Mouse (Mus musculus): ENCODE measurements around the gene Aak1. TPM values are rescaled to one million over a fixed set of nuclear protein-coding genes. Genes with fewer than 3 reads are reported as not detected.
"Not testable (repeated sequence)": the region's sequence is repeated elsewhere in the genome, so short reads cannot be mapped to it uniquely, and the experiment has no call there.

Aak1 gene
- polyA plus RNA-seq, 1 experiment from 2014 or later: 2.2 TPM

DNA sequence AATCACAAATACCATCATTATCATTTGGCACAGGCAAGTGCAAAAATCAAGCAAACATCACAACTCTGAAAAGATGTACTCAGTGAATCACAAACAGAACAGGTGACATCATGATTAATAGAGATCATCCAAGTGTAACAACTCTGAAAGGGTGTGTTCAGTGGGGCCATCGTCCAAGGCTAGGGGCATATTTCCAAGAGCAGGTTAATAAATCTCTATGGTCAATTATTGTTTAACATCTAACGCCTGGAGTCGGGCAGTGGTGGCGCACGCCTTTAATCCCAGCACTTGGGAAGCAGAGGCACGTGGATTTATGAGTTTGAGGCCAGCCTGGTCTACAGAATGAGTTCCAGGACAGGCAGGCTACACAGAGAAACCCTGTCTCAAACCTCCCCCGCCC is 182.0 kb downstream of the Aak1 start:
- peak overlapping the region; percentile 78; the same call in 1 of the 2 replicates for H3K27ac ChIP-seq (ENCODE audit: low read depth)
- DNase-seq (peak; percentile 42), ATAC-seq (peak; percentile 87)
- H3K9me3 ChIP-seq (ENCODE audit: low read length); H3K4me2 ChIP-seq (ENCODE audit: low read depth, low read length); H3K9ac ChIP-seq (replicated peaks); H3K4me1 ChIP-seq (ENCODE audit: insufficient read depth); H3K36me3 ChIP-seq (replicated peaks; ENCODE audit: insufficient read depth, low read length); H3K27me3 ChIP-seq (ENCODE audit: insufficient read depth, low read length); H3K4me3 ChIP-seq (ENCODE audit: low read depth, low read length): not testable (repeated sequence)
- peak; percentile 63 for TF ChIP-seq EP300 (IDR thresholded peaks at IDR 0.05; ENCODE audit: low read depth)
- WGBS (ENCODE audit: insufficient replicate concordance): 56% methylated on average over 7 of the region's 7 CpGs

DNA sequence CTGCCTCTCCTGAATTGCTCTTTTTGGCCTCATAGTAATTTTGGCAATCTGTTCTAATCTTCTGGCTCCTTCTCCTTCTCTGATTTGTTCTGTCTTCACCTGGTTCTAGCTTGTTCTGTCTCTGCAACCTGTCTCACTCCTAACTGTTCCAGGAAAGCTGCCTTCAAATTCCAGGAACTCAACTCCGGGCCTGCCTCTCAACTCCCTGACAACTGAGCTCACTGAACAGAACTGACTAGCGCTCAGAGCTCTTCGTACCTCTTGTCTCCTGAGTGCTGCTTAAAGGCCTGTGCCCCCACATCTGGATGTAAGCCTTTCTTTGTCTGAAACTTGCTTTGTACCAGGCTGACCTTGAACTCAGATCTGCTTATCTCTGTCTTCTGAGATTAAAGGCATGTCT is 183.1 kb downstream of the Aak1 start:
- ATAC-seq (no peak), DNase-seq (no peak)
- H3K4me1 ChIP-seq (ENCODE audit: insufficient read depth): 0 out of 2 replicates have a peak, but pooled peaks cover 4% of the 10 kb centered on the region
- H3K4me2 ChIP-seq (ENCODE audit: low read depth, low read length): no peak overlapping the region
- no peak overlapping the region for H3K27ac ChIP-seq (ENCODE audit: low read depth)
- WGBS (ENCODE audit: insufficient replicate concordance): 81% methylated on average over 3 of the region's 3 CpGs
- no peaks in the 10 kb centered on the region for H3K27me3 ChIP-seq (ENCODE audit: insufficient read depth, low read length)
- no peak overlapping the region for H3K9ac ChIP-seq (replicated peaks)
- TF ChIP-seq CTCF (IDR thresholded peaks at IDR 0.05; ENCODE audit: low read depth) (no peak), EP300 (IDR thresholded peaks at IDR 0.05; ENCODE audit: low read depth) (no peak)
- H3K9me3 ChIP-seq (ENCODE audit: low read length): peaks cover 4% of the 10 kb centered on the region; the same call in 1 of the 2 replicates
- H3K36me3 ChIP-seq (replicated peaks; ENCODE audit: insufficient read depth, low read length): no peaks in the 10 kb centered on the region; the same call in 1 of the 2 replicates
- no peak overlapping the region for H3K4me3 ChIP-seq (ENCODE audit: low read depth, low read length)

DNA sequence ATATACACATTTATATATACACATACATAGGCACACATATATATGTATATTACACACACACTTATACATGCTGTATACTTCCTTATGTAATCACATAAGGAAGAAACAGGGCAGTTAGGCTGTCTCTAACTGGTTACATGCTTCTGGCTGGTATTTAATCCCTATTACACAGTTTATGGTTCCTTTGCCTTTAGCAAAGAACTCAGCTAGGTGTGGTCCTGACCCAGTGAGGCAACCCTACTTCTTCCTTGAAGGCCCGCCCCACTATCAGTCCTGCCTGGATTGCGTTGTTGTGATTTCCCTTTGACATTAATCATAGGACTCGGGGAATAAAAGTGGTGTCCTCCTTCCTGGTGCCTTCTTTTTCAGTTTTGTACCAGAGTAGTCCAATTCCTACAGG is 185.1 kb downstream of the Aak1 start:
- no peak for ATAC-seq
- H3K4me1 ChIP-seq (ENCODE audit: insufficient read depth): 0 out of 2 replicates have a peak, but pooled peaks cover 4% of the 10 kb centered on the region
- H3K36me3 ChIP-seq (replicated peaks; ENCODE audit: insufficient read depth, low read length): no peaks in the 10 kb centered on the region; the same call in 1 of the 2 replicates
- DNase-seq: no peak
- no peak for TF ChIP-seq EP300 (IDR thresholded peaks at IDR 0.05; ENCODE audit: low read depth)
- TF ChIP-seq CTCF (IDR thresholded peaks at IDR 0.05; ENCODE audit: low read depth): no peak
- no peak overlapping the region for H3K27ac ChIP-seq (ENCODE audit: low read depth)
- H3K9me3 ChIP-seq (ENCODE audit: low read length): peaks cover 4% of the 10 kb centered on the region; the same call in 1 of the 2 replicates
- 71% methylated on average over 3 of the region's 3 CpGs for WGBS (ENCODE audit: insufficient replicate concordance)
- H3K4me2 ChIP-seq (ENCODE audit: low read depth, low read length): no peak overlapping the region
- no peak overlapping the region for H3K4me3 ChIP-seq (ENCODE audit: low read depth, low read length)
- no peak overlapping the region for H3K9ac ChIP-seq (replicated peaks)
- no peaks in the 10 kb centered on the region for H3K27me3 ChIP-seq (ENCODE audit: insufficient read depth, low read length)

DNA sequence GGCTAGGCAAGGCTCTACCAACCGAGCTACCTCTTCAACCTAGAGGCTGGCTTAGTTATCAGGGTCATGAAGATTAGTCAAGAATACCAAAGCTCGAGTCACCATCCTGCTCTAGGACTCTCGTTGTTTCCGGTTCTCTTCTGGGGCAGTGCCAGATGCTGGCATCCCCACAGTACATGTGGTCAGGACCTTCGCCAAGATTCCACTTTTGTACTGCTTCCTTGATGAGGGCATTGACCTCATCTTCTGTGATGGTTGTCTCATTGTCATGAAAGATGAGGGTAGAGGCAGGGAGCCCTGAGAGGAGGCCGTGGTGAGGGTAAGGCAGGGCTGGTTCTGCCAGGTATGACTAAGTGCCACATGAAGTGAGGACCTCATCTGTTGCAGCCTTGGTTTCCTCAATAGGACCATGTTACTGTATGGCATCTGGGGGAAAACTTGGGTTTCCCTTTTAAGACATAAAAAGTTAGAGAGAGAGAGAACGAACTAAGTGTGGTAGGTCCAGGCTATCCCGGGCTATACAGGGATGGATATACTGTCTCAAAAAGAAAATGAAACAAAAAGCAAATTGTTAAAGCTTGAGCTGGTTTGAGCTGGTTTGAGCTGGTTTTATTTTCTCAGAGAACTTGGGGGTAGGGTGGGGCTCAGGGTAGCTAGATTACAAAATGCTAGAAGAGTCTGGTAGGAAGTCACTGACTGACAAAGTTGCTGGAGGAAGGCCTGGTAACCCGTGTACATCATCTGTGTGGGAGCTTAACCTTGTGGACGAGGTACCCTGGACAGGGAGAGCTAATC is 188.7 kb downstream of the Aak1 start:
- DNase-seq (no peak), ATAC-seq (no peak)
- no peak overlapping the region for H3K9ac ChIP-seq (replicated peaks)
- H3K9me3 ChIP-seq (ENCODE audit: low read length): peaks cover 4% of the 10 kb centered on the region; the same call in 1 of the 2 replicates
- no peaks in the 10 kb centered on the region for H3K36me3 ChIP-seq (replicated peaks; ENCODE audit: insufficient read depth, low read length)
- H3K4me2 ChIP-seq (ENCODE audit: low read depth, low read length): no peak overlapping the region
- WGBS (ENCODE audit: insufficient replicate concordance): 77% methylated on average over 10 of the region's 10 CpGs
- no peak overlapping the region for H3K27ac ChIP-seq (ENCODE audit: low read depth)
- TF ChIP-seq EP300 (IDR thresholded peaks at IDR 0.05; ENCODE audit: low read depth) (no peak), CTCF (IDR thresholded peaks at IDR 0.05; ENCODE audit: low read depth) (no peak)
- peaks cover 5% of the 10 kb centered on the region for H3K4me1 ChIP-seq (ENCODE audit: insufficient read depth)
- H3K27me3 ChIP-seq (ENCODE audit: insufficient read depth, low read length): no peaks in the 10 kb centered on the region
- H3K4me3 ChIP-seq (ENCODE audit: low read depth, low read length): no peak overlapping the region

DNA sequence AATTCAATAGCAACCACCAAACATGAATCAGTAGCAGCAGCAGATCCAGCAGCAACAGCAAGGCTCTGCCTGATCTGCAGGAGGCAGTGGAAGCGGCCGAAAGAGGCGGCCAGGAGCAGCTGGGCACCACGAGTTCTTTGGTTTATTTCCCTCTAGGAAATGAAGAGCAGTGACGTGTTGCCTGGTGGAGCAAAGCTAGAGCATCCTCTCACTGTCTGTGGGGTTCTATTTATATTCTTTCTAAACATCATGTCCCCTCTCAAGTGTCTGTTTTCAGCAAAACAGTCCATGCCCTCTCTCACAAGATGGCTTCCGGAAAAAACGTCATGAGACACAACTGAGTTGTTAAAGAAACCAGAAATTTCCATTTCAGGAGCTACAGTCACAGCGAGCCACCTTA is 189.8 kb downstream of the Aak1 start:
- H3K9ac ChIP-seq (replicated peaks): no peak overlapping the region
- H3K4me3 ChIP-seq (ENCODE audit: low read depth, low read length): no peak overlapping the region
- no peaks in the 10 kb centered on the region for H3K27me3 ChIP-seq (ENCODE audit: insufficient read depth, low read length)
- H3K36me3 ChIP-seq (replicated peaks; ENCODE audit: insufficient read depth, low read length): no peaks in the 10 kb centered on the region
- peaks cover 15% of the 10 kb centered on the region for H3K4me1 ChIP-seq (ENCODE audit: insufficient read depth)
- no peak for DNase-seq
- TF ChIP-seq CTCF (IDR thresholded peaks at IDR 0.05; ENCODE audit: low read depth) (no peak), EP300 (IDR thresholded peaks at IDR 0.05; ENCODE audit: low read depth) (no peak)
- 82% methylated on average over 8 of the region's 8 CpGs for WGBS (ENCODE audit: insufficient replicate concordance)
- no peak overlapping the region for H3K27ac ChIP-seq (ENCODE audit: low read depth)
- H3K9me3 ChIP-seq (ENCODE audit: low read length): peaks cover 4% of the 10 kb centered on the region; the same call in 1 of the 2 replicates
- ATAC-seq: no peak
- no peak overlapping the region for H3K4me2 ChIP-seq (ENCODE audit: low read depth, low read length)

DNA sequence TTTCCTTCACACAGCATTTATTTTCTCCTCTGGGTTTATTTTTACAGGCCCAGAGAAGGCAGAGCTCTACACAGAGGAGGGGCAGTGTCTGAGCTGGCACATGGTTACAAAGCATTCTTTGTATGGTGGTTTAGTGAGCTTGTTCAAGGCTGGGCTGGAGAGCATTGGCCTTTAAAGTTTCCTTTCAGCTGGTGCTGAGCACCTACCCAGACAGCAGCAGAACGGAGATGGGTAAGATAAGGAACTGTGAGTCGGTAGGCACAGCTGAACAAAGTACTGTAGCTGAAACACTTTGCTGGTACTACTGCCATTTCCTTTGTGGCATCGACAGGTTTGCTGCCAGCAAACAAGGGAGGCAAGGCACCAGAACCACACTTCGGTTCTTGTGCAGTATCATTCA is 191.7 kb downstream of the Aak1 start:
- TF ChIP-seq CTCF (IDR thresholded peaks at IDR 0.05; ENCODE audit: low read depth) (no peak), EP300 (IDR thresholded peaks at IDR 0.05; ENCODE audit: low read depth) (no peak)
- peak overlapping the region; percentile 14; the same call in 1 of the 2 replicates for H3K4me2 ChIP-seq (ENCODE audit: low read depth, low read length)
- H3K36me3 ChIP-seq (replicated peaks; ENCODE audit: insufficient read depth, low read length): no peaks in the 10 kb centered on the region
- no peak overlapping the region for H3K9ac ChIP-seq (replicated peaks)
- no peak for ATAC-seq
- no peak overlapping the region for H3K4me3 ChIP-seq (ENCODE audit: low read depth, low read length)
- H3K9me3 ChIP-seq (ENCODE audit: low read length): peaks cover 4% of the 10 kb centered on the region; the same call in 1 of the 2 replicates
- no peak for DNase-seq
- H3K27me3 ChIP-seq (ENCODE audit: insufficient read depth, low read length): no peaks in the 10 kb centered on the region
- H3K27ac ChIP-seq (ENCODE audit: low read depth): no peak overlapping the region
- 47% methylated on average over 4 of the region's 4 CpGs for WGBS (ENCODE audit: insufficient replicate concordance)
- peaks cover 21% of the 10 kb centered on the region for H3K4me1 ChIP-seq (ENCODE audit: insufficient read depth)

All from liver, postnatal 0 days (tissue).